Mouse (Mus musculus) small intestine, adult 2 months (tissue): ENCODE data around the gene Cacnb2.

Source experiments
- CTCF ChIP-seq: fragments of 200-500 bp; IDR thresholded peaks from 2 replicates; pipeline ENCODE4 v1.5.1; 2012; ENCODE audit warnings: low read depth, mild to moderate bottlenecking, control low read depth, inconsistent platforms, low read length, moderate library complexity, mixed read lengths; ENCODE audit not compliant: insufficient replicate concordance, insufficient read length; ENCODE audit errors: extremely low read depth
- POLR2A ChIP-seq: fragments of 200-500 bp; IDR thresholded peaks from 2 replicates; pipeline ENCODE4 v1.6.1; 2012; ENCODE audit warnings: low read depth, mild to moderate bottlenecking, control low read depth, inconsistent platforms, low read length, moderate library complexity

- TF ChIP-seq CTCF, result no peak
- TF ChIP-seq POLR2A, result no peak
Measured at GRCm38 (mm10) chr2:14984029-14984428, 381.1 kb downstream of the Cacnb2 start.
